Mouse (Mus musculus): Measurements from ENCODE around the gene Dtl. TPM values are rescaled to one million over a fixed set of nuclear protein-coding genes. Genes with fewer than 3 reads are reported as not detected.

Gene Dtl
- polyA plus RNA-seq, 1 experiment from 2014 or later: 11.8 TPM

GRCm38 (mm10) chr1:191498271-191498955 is 76.9 kb downstream of the Dtl start:
- no peaks in the 10 kb centered on the region for H3K9me3 ChIP-seq (ENCODE audit: low read length)
- DNase-seq (no peak), ATAC-seq (no peak)
- H3K9ac ChIP-seq (replicated peaks): no peak overlapping the region
- H3K4me3 ChIP-seq (ENCODE audit: low read depth, low read length): no peak overlapping the region
- H3K27ac ChIP-seq (ENCODE audit: low read depth): no peak overlapping the region
- no peak overlapping the region for H3K4me2 ChIP-seq (ENCODE audit: low read depth, low read length)
- WGBS (ENCODE audit: insufficient replicate concordance): 63% methylated on average over 14 of the region's 14 CpGs
- TF ChIP-seq CTCF (IDR thresholded peaks at IDR 0.05; ENCODE audit: low read depth) (no peak), EP300 (IDR thresholded peaks at IDR 0.05; ENCODE audit: low read depth) (no peak)
- no peaks in the 10 kb centered on the region for H3K36me3 ChIP-seq (replicated peaks; ENCODE audit: insufficient read depth, low read length)
- H3K27me3 ChIP-seq (ENCODE audit: insufficient read depth, low read length): no peaks in the 10 kb centered on the region
- peaks cover 14% of the 10 kb centered on the region for H3K4me1 ChIP-seq (ENCODE audit: insufficient read depth)

- ATAC-seq (no peak), DNase-seq (no peak)
- no peaks in the 10 kb centered on the region for H3K36me3 ChIP-seq (replicated peaks; ENCODE audit: insufficient read depth, low read length)
- H3K4me3 ChIP-seq (ENCODE audit: low read depth, low read length): no peak overlapping the region
- H3K4me1 ChIP-seq (ENCODE audit: insufficient read depth): peaks cover 17% of the 10 kb centered on the region
- H3K27me3 ChIP-seq (ENCODE audit: insufficient read depth, low read length): no peaks in the 10 kb centered on the region
- 78% methylated on average over 1 of the region's 1 CpGs for WGBS (ENCODE audit: insufficient replicate concordance)
- no peaks in the 10 kb centered on the region for H3K9me3 ChIP-seq (ENCODE audit: low read length)
- H3K9ac ChIP-seq (replicated peaks): no peak overlapping the region
- H3K4me2 ChIP-seq (ENCODE audit: low read depth, low read length): no peak overlapping the region
- no peak for TF ChIP-seq EP300 (IDR thresholded peaks at IDR 0.05; ENCODE audit: low read depth)
- H3K27ac ChIP-seq (ENCODE audit: low read depth): no peak overlapping the region
Measured at GRCm38 (mm10) chr1:191496676-191497075, 78.7 kb downstream of the Dtl start.

- Histone ChIP-seq H3K36me3 (replicated peaks; ENCODE audit: insufficient read depth, low read length) (no peaks in the 10 kb centered on the region), H3K4me3 (ENCODE audit: low read depth, low read length) (no peak overlapping the region), H3K27ac (ENCODE audit: low read depth) (peak overlapping the region; percentile 60), H3K27me3 (ENCODE audit: insufficient read depth, low read length) (no peaks in the 10 kb centered on the region), H3K9ac (replicated peaks) (no peak overlapping the region), H3K9me3 (ENCODE audit: low read length) (no peaks in the 10 kb centered on the region), H3K4me2 (ENCODE audit: low read depth, low read length) (peak overlapping the region; percentile 42; the same call in 1 of the 2 replicates), H3K4me1 (ENCODE audit: insufficient read depth) (peaks cover 17% of the 10 kb centered on the region)
- DNase-seq (peak; percentile 30), ATAC-seq (peak; percentile 65)
- TF ChIP-seq CTCF (IDR thresholded peaks at IDR 0.05; ENCODE audit: low read depth) (no peak), EP300 (IDR thresholded peaks at IDR 0.05; ENCODE audit: low read depth) (no peak)
- 59% methylated on average over 10 of the region's 10 CpGs for WGBS (ENCODE audit: insufficient replicate concordance)
Measured at GRCm38 (mm10) chr1:191495051-191495467, 80.3 kb downstream of the Dtl start.

GRCm38 (mm10) chr1:191494303-191494655 is 81.1 kb downstream of the Dtl start:
- DNase-seq: no peak
- H3K4me3 ChIP-seq (ENCODE audit: low read depth, low read length): no peak overlapping the region
- no peaks in the 10 kb centered on the region for H3K36me3 ChIP-seq (replicated peaks; ENCODE audit: insufficient read depth, low read length)
- H3K4me1 ChIP-seq (ENCODE audit: insufficient read depth): peaks cover 17% of the 10 kb centered on the region
- H3K27ac ChIP-seq (ENCODE audit: low read depth): peak overlapping the region; percentile 89
- 0 out of 2 replicates have a peak, but pooled peaks have one; percentile 17 for ATAC-seq
- H3K4me2 ChIP-seq (ENCODE audit: low read depth, low read length): no peak overlapping the region
- no peaks in the 10 kb centered on the region for H3K9me3 ChIP-seq (ENCODE audit: low read length)
- 48% methylated on average over 2 of the region's 2 CpGs for WGBS (ENCODE audit: insufficient replicate concordance)
- no peak overlapping the region for H3K9ac ChIP-seq (replicated peaks)
- H3K27me3 ChIP-seq (ENCODE audit: insufficient read depth, low read length): no peaks in the 10 kb centered on the region
- TF ChIP-seq EP300 (IDR thresholded peaks at IDR 0.05; ENCODE audit: low read depth) (no peak), CTCF (IDR thresholded peaks at IDR 0.05; ENCODE audit: low read depth) (no peak)

GRCm38 (mm10) chr1:191493476-191494302 is 81.7 kb downstream of the Dtl start:
- Histone ChIP-seq H3K4me3 (ENCODE audit: low read depth, low read length) (no peak overlapping the region), H3K27ac (ENCODE audit: low read depth) (peak overlapping the region; percentile 89), H3K9ac (replicated peaks) (no peak overlapping the region), H3K36me3 (replicated peaks; ENCODE audit: insufficient read depth, low read length) (no peaks in the 10 kb centered on the region), H3K27me3 (ENCODE audit: insufficient read depth, low read length) (no peaks in the 10 kb centered on the region), H3K4me2 (ENCODE audit: low read depth, low read length) (peak overlapping the region; percentile 42), H3K9me3 (ENCODE audit: low read length) (no peaks in the 10 kb centered on the region), H3K4me1 (ENCODE audit: insufficient read depth) (peaks cover 17% of the 10 kb centered on the region)
- DNase-seq: peak; percentile 49
- peak; percentile 77 for ATAC-seq
- peak; percentile 52; the same call in 1 of the 2 replicates for TF ChIP-seq EP300 (IDR thresholded peaks at IDR 0.05; ENCODE audit: low read depth)
- TF ChIP-seq CTCF (IDR thresholded peaks at IDR 0.05; ENCODE audit: low read depth): no peak
- 50% methylated on average over 13 of the region's 13 CpGs for WGBS (ENCODE audit: insufficient replicate concordance)

GRCm38 (mm10) chr1:191490446-191490845 is 84.9 kb downstream of the Dtl start:
- no peaks in the 10 kb centered on the region for H3K9me3 ChIP-seq (ENCODE audit: low read length)
- peaks cover 20% of the 10 kb centered on the region for H3K4me1 ChIP-seq (ENCODE audit: insufficient read depth)
- no peaks in the 10 kb centered on the region for H3K36me3 ChIP-seq (replicated peaks; ENCODE audit: insufficient read depth, low read length)
- H3K4me3 ChIP-seq (ENCODE audit: low read depth, low read length): no peak overlapping the region
- no peak for DNase-seq
- no peak overlapping the region for H3K4me2 ChIP-seq (ENCODE audit: low read depth, low read length)
- TF ChIP-seq CTCF (IDR thresholded peaks at IDR 0.05; ENCODE audit: low read depth): no peak
- no peak overlapping the region for H3K27ac ChIP-seq (ENCODE audit: low read depth)
- ATAC-seq: no peak
- H3K9ac ChIP-seq (replicated peaks): no peak overlapping the region
- no peaks in the 10 kb centered on the region for H3K27me3 ChIP-seq (ENCODE audit: insufficient read depth, low read length)
- 71% methylated on average over 7 of the region's 7 CpGs for WGBS (ENCODE audit: insufficient replicate concordance)

Other genes starting within 250 kb of the Dtl start
- 3.8 and 4.4 TPM in 2 replicates for gene Tmem206, start 249.6 kb downstream of the Dtl start, polyA plus RNA-seq (2015; fragmentation: Nextera tagmentation; extraction: Ambion mirVana)
- 27.1 and 30.7 TPM in 2 replicates for gene Ppp2r5a, start 172.3 kb downstream of the Dtl start, polyA plus RNA-seq (2015; fragmentation: Nextera tagmentation; extraction: Ambion mirVana)
- 9.3 and 11.0 TPM in 2 replicates for gene Ints7, start 92 bp upstream of the Dtl start, polyA plus RNA-seq (2015; fragmentation: Nextera tagmentation; extraction: Ambion mirVana)
- gene Lpgat1, start 142.3 kb upstream of the Dtl start, polyA plus RNA-seq (2015; fragmentation: Nextera tagmentation; extraction: Ambion mirVana): 95.0 and 102 TPM in 2 replicates
- 13.2 and 14.7 TPM in 2 replicates for gene Nek2, start 245.9 kb upstream of the Dtl start, polyA plus RNA-seq (2015; fragmentation: Nextera tagmentation; extraction: Ambion mirVana)

All from liver, postnatal 0 days (tissue).